Mouse (Mus musculus) thymus, postnatal 0 days (tissue): Measurements from ENCODE around the gene Dtnb. TPM values are rescaled to one million over a fixed set of nuclear protein-coding genes. Genes with fewer than 3 reads are reported as not detected.
"Not testable (repeated sequence)": the region's sequence is repeated elsewhere in the genome, so short reads cannot be mapped to it uniquely, and the experiment has no call there.

Experiments used
- DNase-seq: peaks from one replicate; pipeline ENCODE4 v3.0.0-alpha.2; 2015; ENCODE audit warnings: low spot score
- polyA plus RNA-seq: library from polyadenylated mRNA; unstranded; fragments of >200 nt; fragmentation: Nextera tagmentation; extraction: Ambion mirVana; gene quantifications from 2 replicates; pipeline ENCODE4 v1.2.1, GENCODE M21; 2015

The Dtnb gene
- polyA plus RNA-seq, 1 experiment from 2014 or later = 27.8 TPM

DNA sequence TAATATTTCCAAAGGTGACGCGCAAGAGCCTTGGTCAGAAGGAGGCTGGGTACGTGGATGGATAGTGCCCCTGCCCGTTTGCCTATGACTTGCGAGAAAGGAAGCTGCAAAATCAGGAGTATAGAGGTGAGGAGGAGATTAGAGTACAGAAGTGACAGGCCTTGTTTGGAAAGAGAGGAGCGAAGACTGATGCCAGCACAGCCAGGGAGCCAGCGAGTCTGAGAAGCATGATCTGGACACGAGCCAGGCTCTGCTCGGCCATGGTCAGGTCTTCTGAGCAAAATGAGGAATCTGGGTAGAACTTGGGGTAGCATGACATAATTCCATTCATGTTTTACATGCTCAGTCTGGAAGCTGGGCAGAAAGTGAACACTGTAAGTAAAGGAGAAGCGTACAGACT, 85.6 kb downstream of the Dtnb start:
- DNase-seq = no peak

DNA sequence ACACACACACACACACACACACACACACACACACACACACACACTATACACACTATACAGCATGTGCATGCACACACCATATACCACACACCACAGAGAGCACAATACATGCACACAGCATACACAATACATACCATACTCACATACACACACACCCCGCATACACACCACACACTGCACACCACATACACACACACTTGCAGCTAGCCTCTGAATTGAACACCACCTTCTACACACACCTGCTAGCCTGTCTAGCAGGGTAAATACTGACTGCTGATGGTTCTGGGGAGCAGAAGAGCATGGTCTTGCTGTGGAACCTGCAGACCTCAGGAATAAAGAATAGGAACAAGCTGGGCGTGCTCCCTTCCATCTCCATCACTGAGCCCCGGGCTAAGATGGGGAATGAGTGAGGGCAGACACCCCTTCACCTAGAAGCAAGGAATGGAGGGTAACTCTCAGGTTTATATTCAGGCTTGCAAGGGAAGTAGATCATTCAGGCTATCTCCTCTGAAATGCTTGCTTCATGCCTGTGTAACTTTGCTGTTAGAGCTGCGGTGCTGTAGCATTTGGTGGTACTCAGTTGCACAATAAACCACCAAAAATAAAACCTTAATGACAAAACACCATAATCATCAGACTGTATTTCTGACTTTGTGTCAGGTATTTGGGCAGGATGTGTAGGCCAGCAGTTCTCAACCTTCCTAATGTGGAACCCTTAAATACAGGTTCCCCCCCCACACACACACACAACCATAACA, 87.6 kb downstream of the Dtnb start:
- no peak for DNase-seq

DNA sequence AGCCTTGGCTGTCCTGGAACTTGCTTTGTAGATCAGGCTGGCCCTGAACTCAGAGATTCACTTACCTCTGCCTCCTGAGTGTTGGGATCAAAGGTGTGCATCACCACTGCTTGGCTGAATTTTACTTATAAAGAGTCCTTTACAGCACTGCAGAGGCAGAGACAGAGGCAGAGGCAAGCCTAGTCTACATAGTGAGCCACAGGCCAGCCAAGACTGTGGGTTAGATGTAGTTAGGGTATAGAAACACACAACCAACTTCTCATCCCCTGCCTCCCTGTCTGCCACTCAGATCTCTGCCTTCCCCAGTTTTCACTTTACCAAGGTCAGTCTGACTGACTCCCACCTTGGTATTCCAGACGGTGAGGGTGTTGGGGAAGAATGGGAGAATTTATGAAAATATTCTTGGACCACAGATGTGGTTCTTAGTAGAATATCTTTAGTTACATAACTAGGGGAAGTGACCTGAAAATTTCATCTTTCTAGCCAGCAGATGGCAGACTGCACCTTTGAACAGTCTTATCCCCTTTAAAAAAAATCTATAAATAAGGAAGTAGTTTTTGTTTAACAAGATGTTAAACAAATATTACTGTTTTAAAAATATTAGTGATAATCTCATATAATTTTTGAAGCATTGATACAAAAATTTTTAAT, 88.9 kb downstream of the Dtnb start:
- peak; percentile 43 for DNase-seq

DNA sequence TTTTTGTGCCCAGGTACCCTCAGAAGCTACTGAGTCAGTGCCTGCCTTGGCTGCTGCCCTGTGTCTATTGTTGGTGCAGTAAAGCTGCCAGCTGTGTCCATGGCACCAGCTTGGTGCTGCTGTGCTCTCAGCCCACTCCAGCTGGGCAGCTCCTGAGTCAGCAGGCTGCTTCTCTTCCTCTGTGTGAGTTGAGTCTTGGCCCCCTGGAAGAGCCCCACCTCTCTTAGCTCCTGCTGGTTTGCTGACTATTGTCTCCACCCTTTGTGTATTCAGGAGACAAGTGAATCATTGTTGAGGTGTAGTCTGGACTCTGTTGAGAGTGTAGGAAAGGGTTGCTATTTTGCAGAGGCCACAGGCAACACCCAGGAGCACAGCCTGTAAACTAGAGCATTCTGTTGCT, 90.5 kb downstream of the Dtnb start:
- DNase-seq = no peak

DNA sequence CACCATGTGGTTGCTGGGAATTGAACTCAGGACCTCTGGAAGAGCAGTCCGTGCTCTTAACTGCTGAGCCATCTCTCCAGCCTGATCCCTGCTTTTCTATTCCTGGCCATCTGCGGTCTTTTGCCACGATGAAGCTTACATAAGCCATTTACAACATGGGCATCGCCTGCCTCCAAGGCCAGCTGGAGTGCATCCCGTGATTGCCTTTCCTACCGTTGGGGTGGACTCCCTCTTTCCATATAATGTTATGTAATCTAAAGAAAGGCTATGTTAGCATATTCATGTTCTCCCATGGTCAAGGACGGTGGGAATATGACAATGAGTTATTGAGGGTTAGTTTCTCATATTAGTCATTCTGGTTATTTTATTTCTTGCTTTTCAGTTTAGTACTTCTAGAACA, 91.2 kb downstream of the Dtnb start:
- DNase-seq = no peak

DNA sequence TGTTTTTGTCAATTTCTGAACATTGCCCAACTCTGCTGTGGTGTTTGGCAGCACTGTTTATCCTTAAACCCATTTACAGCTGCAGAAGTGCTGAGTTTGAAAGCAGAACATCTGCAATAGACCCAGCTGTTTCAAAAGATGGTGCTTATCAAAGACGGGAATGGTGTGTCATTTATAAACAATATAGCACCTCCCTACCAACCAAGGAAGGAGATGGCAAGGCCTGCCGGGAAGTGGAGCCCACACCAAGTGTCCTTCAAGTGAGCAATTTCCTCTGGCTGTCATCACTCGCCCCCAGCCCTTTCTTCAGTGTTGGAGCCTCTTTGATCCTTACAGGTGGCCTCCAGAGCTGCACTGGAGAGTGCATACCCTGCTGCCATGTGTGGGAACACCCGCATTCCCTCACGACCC, 97.8 kb downstream of the Dtnb start:
- DNase-seq = no peak

DNA sequence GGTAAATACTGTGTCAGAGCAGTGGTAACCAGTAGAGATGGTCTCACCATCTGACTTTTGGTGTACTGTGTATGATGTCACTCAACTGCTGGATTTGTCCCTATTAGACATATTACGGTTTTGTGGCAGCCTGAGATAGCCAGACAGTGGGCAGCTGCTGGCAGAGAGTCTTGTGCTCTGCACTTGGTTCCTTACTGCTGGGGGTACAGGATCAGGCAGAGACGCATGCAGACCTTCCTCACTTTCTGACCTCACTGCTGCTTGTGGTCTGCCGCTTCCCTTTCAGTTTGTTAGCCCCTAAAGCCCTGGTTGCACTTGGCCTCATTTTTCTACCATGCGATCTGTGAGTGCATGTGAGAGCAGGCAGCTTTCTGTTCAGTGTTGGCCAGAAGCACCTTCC, 98.9 kb downstream of the Dtnb start:
- peak; percentile 25 for DNase-seq

DNA sequence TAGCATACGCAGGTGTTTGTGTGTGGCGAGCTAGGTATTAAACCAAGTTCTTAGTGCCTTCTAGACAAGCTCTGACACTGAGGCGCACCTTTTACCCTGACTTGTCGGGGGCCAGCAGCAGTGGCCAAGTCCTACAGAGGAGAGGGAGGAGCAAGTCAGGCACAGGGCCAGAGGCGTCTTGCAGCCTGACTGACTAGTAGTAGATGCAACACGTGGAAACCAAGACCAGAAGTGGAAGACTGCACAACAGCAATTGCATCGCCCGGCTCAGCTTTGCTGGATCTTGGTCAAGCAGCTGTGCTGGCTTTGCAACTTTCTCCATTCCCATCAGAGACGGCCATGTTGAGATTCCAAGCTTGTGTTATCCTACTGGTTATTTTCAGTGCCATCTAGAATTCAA, 100.6 kb downstream of the Dtnb start:
- DNase-seq = no peak

DNA sequence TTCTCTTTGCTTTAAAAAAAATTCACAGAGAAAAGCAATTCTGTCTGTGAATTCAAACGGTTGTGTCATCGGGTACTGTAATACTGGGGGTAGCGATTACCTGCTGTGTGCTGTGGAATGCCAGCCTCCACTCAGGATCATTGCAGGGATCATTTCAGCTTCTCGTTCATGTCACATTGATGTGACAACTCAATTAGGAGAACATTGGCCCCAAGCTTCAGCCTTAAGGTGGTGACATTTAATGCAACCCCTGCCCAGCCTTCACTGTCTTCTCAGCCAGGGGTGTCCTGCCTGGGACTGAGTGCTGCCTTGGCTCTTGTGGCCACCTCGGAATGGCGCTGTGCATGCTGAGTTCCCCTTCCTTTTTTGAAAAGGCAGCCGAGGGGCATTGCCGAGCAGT, 101.7 kb downstream of the Dtnb start:
- DNase-seq = no peak

DNA sequence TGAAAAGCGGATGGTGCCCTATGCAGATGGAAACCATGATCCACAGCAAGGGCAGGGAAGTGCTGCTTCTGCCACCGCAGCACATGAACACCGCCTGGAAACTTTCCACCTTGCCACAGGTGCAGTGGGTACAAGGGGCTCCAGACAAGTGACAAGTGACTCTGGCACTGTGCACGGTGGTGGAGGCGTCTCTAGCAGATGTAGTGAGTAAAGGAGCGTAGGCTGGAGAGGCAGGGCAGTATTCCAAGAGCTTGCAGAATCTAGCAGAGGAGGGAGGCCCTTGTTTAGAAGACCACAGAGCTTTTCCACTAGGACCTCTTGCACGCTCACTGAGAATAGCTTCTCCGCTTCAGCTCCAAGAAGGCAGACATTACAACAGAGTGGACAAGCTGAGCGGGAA, 102.7 kb downstream of the Dtnb start:
- no peak for DNase-seq

DNA sequence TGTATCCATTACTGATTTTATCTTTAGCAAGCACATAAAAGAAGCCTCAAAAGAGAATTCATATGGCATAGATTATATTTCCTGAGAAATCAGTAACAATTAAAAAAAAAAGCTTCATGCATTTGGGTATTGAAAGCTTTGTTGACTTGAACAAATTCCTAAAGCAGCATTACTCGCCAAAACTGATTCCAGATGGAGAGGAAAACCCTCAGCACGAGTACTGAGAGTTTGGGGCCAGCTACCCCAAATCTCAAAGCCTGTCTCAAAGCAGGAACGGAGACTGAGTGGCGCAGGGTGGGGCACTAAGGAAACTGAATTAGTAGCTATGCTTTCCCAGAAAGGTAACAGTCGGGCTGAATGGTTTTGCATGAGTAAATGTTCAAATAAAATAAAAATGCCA, 108.5 kb downstream of the Dtnb start:
- DNase-seq = no peak

DNA sequence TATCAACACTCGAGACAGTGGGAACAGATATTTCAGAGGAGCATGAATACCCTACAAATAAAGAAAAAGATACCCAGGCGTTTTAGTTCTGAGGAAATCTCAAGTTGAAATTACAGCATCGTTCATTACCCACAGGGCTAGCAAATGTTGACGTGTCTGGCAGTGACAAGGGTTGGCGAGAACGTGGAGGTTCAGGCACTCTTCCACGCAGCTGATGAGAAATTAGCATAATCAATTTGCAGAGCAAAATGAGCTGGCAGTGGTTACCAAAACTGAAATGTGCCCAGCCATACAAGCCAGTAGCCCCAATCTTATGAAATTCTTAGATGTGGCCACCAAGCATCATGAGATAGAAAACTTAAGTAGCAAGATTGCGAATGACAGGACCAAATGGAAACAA, 110.9 kb downstream of the Dtnb start:
- DNase-seq = no peak

DNA sequence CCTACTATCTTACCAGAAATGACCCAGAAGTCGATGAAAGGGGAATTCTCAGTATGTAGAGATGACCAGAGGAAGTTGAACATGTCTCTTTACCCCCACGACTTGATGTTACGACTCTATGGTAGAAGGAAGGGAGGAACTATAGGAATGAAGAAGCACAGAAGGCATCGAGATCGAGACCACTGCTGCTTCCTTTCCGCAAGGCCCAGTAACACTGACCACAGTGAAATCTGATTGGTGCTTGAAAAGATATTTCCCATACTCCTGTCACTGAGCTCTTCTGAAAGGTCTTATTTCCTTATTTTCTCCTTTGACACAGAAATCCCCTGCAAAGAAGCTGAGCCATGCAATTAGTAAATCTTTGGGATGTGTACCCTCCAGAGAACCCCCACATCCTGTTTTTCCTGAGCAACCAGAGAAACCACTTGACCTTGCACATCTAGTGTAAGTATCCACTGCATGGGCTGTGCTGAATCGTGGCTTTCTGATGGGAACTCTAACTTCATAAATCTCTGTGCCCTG, 114.3 kb downstream of the Dtnb start:
- DNase-seq = no peak

DNA sequence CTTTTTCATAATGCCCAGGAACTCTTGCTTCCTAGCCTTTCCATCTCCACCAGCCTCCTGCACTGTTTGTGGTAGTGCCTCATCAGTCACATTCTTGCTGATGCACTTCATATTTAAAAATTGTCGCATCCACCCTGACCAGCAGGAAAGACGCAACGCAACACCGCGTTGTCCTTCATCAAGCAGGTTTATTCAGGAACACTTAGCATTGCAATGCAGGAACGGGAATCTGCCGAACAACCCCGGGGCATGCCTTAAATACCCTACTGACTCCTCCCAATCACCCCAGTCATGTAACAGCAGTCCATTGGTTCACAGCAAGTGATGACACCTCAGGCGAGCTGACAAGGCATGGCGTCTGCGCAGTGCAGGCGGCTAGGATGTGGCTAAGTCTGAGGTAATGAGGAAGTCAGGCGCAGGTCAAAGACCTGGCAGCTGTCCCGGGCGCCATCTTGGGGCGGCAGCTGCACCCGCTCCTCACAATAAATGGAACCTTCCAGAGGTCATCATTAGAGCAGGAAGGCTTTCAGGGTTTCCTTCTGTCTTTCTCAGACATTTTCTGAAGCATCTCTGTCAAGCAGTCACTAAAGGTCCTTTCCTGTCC, 118.8 kb downstream of the Dtnb start:
- DNase-seq = not testable (repeated sequence)

DNA sequence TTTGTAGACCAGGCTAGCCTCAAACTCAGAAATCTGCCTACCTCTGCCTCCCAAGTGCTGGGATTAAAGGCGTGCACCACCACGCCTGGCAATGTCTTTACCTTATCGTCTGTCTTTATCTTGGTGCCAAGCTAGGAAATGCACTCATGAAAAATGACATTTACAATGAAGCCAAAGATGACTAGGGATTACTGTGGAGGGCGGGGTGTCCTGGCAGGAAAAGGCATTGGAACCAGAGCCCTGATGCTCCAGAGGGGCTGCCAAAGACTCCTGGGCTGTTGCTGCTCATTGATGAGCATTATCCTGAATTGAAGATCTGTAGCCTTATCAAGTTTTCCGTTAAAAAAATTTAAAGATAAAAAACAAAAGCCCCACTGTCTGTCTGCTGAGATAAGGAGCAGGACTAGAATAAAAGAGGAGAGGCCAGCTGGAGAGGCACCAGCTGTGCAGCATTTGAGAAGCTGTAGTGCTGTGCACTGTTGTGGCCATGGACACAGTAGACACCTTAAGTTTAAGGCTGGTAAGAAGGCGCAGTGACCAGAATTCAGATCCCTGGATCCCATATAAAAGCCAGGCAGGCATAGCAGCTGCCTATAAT, 120.7 kb downstream of the Dtnb start:
- no peak for DNase-seq

DNA sequence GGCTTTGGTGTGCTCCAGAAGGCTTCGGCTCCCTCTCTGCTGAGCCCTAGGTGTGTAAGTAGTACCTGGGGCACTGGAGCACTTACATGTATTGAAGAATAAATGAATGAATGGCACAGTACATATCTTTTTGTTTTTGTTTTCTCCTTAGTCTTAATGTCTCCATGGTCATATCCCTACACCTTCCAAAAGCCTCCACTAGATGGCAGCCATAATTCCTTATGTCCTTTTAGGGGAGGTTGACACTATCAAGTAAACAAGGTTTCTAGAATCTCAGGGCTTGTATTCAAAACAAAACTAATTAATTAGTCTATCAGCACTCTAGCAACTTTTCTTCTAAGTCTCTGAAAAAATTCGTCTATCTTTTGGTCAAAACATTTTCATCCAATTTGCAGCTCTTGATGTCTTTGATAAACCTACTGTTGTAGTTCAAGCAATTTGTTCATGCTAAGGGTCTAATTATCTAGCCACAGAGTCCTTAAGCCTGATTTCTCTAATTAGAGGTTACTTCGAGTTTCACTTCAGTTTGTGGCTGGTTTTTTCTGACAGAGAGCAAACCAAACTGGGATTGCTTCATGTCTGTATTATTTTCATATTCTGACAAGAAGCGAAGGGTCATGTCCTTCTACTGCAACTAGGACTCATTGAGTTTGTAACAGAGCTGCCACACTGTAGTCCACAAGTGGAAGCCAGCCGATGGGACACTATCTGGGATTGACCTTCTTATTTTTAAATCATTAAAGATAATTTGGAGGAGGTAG, 123.7 kb downstream of the Dtnb start:
- DNase-seq = peak; percentile 71

DNA sequence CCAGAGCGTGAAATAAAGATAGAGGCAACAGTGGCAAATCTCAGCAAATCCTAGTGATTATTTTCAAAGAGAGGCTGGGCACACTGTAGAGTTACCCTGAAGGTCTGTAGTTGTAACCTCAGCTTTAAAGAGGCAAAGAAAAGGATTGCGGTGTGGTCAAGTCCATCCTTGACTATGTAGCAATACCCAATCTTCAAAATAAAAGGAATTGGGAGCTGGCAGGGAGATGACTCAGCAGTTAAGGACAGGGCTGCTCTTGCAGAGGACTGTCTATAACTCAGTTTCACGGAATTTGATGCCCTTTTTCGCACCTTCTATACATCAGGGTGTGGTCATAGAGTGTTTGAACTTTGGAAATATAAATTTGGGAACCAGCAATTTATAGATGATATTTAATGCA, 128.3 kb downstream of the Dtnb start:
- no peak for DNase-seq

DNA sequence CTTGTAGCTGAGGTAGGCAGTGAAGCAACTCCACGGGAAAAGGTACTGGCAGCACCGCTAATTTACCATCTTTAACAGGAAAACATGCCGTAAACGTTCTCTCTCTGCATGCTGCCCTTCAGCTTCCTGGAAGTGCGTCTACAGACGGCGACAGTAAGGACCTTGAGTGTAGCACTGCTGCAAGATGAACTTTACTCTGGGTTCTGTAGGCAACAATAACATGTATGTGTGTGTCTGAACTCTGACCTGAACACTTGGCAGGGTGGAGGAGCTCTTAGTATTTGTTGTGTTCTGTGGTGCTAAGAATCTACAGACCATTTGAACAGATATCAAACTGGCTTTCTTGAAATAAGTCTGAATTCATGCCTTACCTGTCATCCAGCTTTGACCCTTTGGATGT, 130.7 kb downstream of the Dtnb start:
- DNase-seq = no peak

DNA sequence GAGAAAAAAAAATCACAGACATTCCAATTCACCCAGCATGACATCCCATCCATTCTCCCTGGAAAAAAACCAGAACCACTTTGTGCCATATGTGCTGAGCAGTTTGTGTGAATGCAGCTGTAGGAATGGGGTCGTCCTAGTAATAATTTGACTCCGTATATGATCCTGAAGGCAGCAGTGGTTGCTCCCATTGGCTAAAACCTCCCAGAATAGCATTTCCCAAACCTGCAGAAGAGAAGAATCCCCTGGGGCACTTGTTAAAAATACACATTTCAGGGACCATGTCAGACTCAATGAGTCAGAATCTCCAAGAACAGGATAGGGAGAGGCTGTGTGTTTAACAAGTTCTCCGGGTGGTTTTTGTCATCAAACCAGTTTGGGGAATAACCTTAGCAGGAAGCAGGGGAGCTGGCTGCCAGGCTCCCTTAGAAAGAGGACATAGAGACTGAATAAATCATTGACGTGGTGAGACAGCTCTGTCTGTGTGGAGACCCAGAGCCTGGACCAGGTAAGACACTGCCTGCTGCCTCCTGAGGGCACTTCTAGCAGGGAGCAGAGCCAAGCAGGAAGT, 147.1 kb downstream of the Dtnb start:
- DNase-seq = no peak

DNA sequence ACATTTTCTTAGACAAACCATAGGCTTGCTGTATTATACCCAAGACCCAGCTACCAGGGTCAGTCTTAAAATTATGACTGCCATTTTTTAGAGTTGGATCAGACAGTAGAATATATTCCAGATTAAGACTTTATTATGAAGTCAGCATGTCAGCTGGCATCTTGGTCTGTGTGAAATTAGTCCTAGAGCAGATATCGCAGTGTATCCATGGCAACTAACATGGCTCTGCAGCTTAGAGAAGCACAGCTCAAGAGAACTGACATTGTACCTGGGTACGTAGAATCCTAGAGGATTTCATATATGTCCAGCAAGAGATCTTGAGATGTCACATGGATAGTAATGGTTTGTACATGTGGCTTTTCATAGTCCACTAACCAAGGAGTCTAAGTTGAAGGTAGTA, 148.3 kb downstream of the Dtnb start:
- DNase-seq = no peak

DNA sequence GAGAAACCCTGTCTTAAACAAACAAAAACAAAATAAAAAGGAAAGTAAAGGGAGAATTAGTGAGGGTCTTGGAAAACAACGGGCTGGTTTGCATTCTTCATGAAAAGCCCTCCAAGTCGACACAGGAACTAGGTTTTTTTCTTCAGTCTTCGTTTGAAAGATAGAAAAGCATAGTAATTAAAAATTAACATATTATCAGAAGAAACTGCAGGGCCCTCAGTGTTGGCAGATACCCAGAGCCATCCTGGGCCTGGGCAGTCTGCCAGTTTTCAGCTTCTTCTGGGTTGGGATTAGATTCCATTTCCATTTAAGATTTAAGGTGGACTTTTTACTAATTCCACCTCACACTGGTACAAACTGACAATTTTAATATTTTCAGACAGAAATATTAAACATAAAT, 151.6 kb downstream of the Dtnb start:
- no peak for DNase-seq
